Mouse (Mus musculus): ENCODE measurements around the gene Timd4. TPM values are rescaled to one million over a fixed set of nuclear protein-coding genes. Genes with fewer than 3 reads are reported as not detected.

Timd4 gene
- 0.23 TPM in 1 of 2 replicates, not detected in the other for total RNA-seq (2023)

GRCm38 (mm10) chr11:46810511-46810910 lies at the start of gene Timd4:
Gene Timd4, plus strand, starts transcription at chr11:46810800.

Other genes starting within 250 kb of the Timd4 start
- gene BC053393, start 239.3 kb upstream of the Timd4 start, total RNA-seq (2023): not detected in 2 replicates
- gene Dppa1, start 181.5 kb upstream of the Timd4 start, total RNA-seq (2023): not detected in 2 replicates
- gene Timd2, start 103.7 kb upstream of the Timd4 start, total RNA-seq (2023): not detected in 2 replicates
- not detected in 2 replicates for gene Havcr1, start 75.7 kb upstream of the Timd4 start, total RNA-seq (2023)